Mouse (Mus musculus): ENCODE measurements around the gene Paqr6. TPM values are rescaled to one million over a fixed set of nuclear protein-coding genes. Genes with fewer than 3 reads are reported as not detected.

Gene Paqr6
- polyA plus RNA-seq, 1 experiment from 2014 or later: 3.9 TPM

DNA sequence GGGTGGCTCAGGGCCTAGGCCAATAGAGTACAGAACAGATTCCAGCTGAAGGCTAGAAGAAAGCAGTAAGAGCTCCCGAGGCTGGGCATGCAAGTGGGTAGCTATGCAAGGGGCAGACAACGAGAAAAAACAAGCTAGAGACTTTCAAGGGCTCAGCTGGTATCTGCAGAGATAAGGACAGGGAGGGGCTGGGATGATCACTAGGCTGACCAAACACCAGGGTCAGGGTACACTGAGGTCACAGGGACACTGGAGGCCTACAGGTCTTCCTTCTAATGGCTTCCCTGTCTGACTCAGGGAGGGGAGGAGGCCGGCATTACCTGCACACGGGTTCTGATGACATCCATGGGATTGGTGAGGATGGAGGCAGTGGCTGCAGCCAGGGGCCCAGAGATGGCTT lies 51.3 kb downstream of the Paqr6 start:
- Histone ChIP-seq H3K9me3 (replicated peaks) (no peaks in the 10 kb centered on the region), H3K27ac (no peak overlapping the region), H3K4me3 (no peak overlapping the region), H3K4me2 (no peak overlapping the region), H3K27me3 (no peaks in the 10 kb centered on the region), H3K4me1 (replicated peaks) (peaks cover 4% of the 10 kb centered on the region), H3K36me3 (peaks cover 52% of the 10 kb centered on the region), H3K9ac (no peak overlapping the region)
- 57% methylated on average over 4 of the region's 4 CpGs for WGBS
- ATAC-seq (replicated peaks; ENCODE audit: insufficient number of reproducible peaks, insufficient read depth, low FRiP score, low read depth): no peak

- Histone ChIP-seq H3K4me2 (no peak overlapping the region), H3K4me1 (replicated peaks) (peaks cover 9% of the 10 kb centered on the region), H3K27ac (no peak overlapping the region), H3K9ac (no peak overlapping the region), H3K27me3 (no peaks in the 10 kb centered on the region), H3K36me3 (peaks cover 44% of the 10 kb centered on the region), H3K4me3 (no peak overlapping the region), H3K9me3 (replicated peaks) (no peaks in the 10 kb centered on the region)
- 81% methylated on average over 6 of the region's 6 CpGs for WGBS
- no peak for ATAC-seq (replicated peaks; ENCODE audit: insufficient number of reproducible peaks, insufficient read depth, low FRiP score, low read depth)
Observed at GRCm38 (mm10) chr3:88418016-88418415, 53.6 kb downstream of the Paqr6 start.

Other genes with a start within 250 kb of the Paqr6 start
- gene Mef2d, start 222.2 kb upstream of the Paqr6 start, polyA plus RNA-seq (2015; fragmentation: Nextera tagmentation; extraction: Ambion mirVana): 35.4 and 43.2 TPM in 2 replicates
- 0.13 and 0.14 TPM in 2 replicates for gene Rhbg, start 109.9 kb upstream of the Paqr6 start, polyA plus RNA-seq (2015; fragmentation: Nextera tagmentation; extraction: Ambion mirVana)
- 0.20 TPM in 1 of 2 replicates, not detected in the other for gene Gm38392, start 77.4 kb upstream of the Paqr6 start, polyA plus RNA-seq (2015; fragmentation: Nextera tagmentation; extraction: Ambion mirVana)
- 11.8 and 14.0 TPM in 2 replicates for gene Tsacc, start 67.6 kb upstream of the Paqr6 start, polyA plus RNA-seq (2015; fragmentation: Nextera tagmentation; extraction: Ambion mirVana)
- 322 and 382 TPM in 2 replicates for gene Cct3, start 67.5 kb upstream of the Paqr6 start, polyA plus RNA-seq (2015; fragmentation: Nextera tagmentation; extraction: Ambion mirVana)
- 143 and 156 TPM in 2 replicates for gene Glmp, start 39.6 kb upstream of the Paqr6 start, polyA plus RNA-seq (2015; fragmentation: Nextera tagmentation; extraction: Ambion mirVana)
- gene Tmem79, start 28.4 kb upstream of the Paqr6 start, polyA plus RNA-seq (2015; fragmentation: Nextera tagmentation; extraction: Ambion mirVana): 1.7 and 2.2 TPM in 2 replicates
- 41.1 and 52.8 TPM in 2 replicates for gene Smg5, start 28.3 kb upstream of the Paqr6 start, polyA plus RNA-seq (2015; fragmentation: Nextera tagmentation; extraction: Ambion mirVana)
- not detected in 2 replicates for gene Bglap3, start 8.2 kb downstream of the Paqr6 start, polyA plus RNA-seq (2015; fragmentation: Nextera tagmentation; extraction: Ambion mirVana)
- not detected in 2 replicates for gene Bglap2, start 14.1 kb downstream of the Paqr6 start, polyA plus RNA-seq (2015; fragmentation: Nextera tagmentation; extraction: Ambion mirVana)
- gene Bglap, start 19.9 kb downstream of the Paqr6 start, polyA plus RNA-seq (2015; fragmentation: Nextera tagmentation; extraction: Ambion mirVana): not detected in 2 replicates
- gene Pmf1, start 45.7 kb downstream of the Paqr6 start, polyA plus RNA-seq (2015; fragmentation: Nextera tagmentation; extraction: Ambion mirVana): 83.6 and 96.3 TPM in 2 replicates
- gene Slc25a44, start 60.6 kb downstream of the Paqr6 start, polyA plus RNA-seq (2015; fragmentation: Nextera tagmentation; extraction: Ambion mirVana): 11.8 and 14.1 TPM in 2 replicates
- gene Sema4a, start 96.6 kb downstream of the Paqr6 start, polyA plus RNA-seq (2015; fragmentation: Nextera tagmentation; extraction: Ambion mirVana): 2.1 and 5.3 TPM in 2 replicates
- 110 and 131 TPM in 2 replicates for gene Lmna, start 145.4 kb downstream of the Paqr6 start, polyA plus RNA-seq (2015; fragmentation: Nextera tagmentation; extraction: Ambion mirVana)
- gene Mex3a, start 167.8 kb downstream of the Paqr6 start, polyA plus RNA-seq (2015; fragmentation: Nextera tagmentation; extraction: Ambion mirVana): 6.5 and 8.0 TPM in 2 replicates
- 0.92 and 4.0 TPM in 2 replicates for gene Rab25, start 183.7 kb downstream of the Paqr6 start, polyA plus RNA-seq (2015; fragmentation: Nextera tagmentation; extraction: Ambion mirVana)
- gene Lamtor2, start 188.5 kb downstream of the Paqr6 start, polyA plus RNA-seq (2015; fragmentation: Nextera tagmentation; extraction: Ambion mirVana): 119 and 144 TPM in 2 replicates
- 30.0 and 34.9 TPM in 2 replicates for gene Ubqln4, start 189.2 kb downstream of the Paqr6 start, polyA plus RNA-seq (2015; fragmentation: Nextera tagmentation; extraction: Ambion mirVana)
- gene Ssr2, start 211.3 kb downstream of the Paqr6 start, polyA plus RNA-seq (2015; fragmentation: Nextera tagmentation; extraction: Ambion mirVana): 164 and 178 TPM in 2 replicates
- 72.8 and 82.5 TPM in 2 replicates for gene Arhgef2, start 241.4 kb downstream of the Paqr6 start, polyA plus RNA-seq (2015; fragmentation: Nextera tagmentation; extraction: Ambion mirVana)

All from heart, embryonic 15.5 days (tissue).